Mouse (Mus musculus) hindbrain, embryonic 16.5 days (tissue): ENCODE measurements at regions not wholly inside any gene's neighbourhood (a gene's known extent, or its start where the extent isn't known, plus 50 kb on each side); places are given as distances from the start of the nearest gene placed in this dataset.
"Not testable (repeated sequence)": the region's sequence is repeated elsewhere in the genome, so short reads cannot be mapped to it uniquely, and the experiment has no call there.

Experiments
- ATAC-seq: fragments of 200-750 bp; cut with Nextera tagmentation; 2 replicates; pipeline ENCODE4 v1.8.0; 2017; ENCODE audit warnings: moderate TSS enrichment, moderate library complexity
- H3K27ac ChIP-seq: fragments of 300-500 bp; sonication (generic); 2 replicates; pipeline ENCODE4 v1.5.1; 2014; ENCODE audit warnings: low read depth, mild to moderate bottlenecking, control low read depth, low read length, moderate library complexity
- H3K27me3 ChIP-seq: fragments of 300-500 bp; sonication (generic); replicated peaks from 2 replicates; pipeline ENCODE4 v1.6.1; 2014; ENCODE audit warnings: low read length; ENCODE audit not compliant: control insufficient read depth, insufficient read depth
- H3K36me3 ChIP-seq: fragments of 300-500 bp; sonication (generic); 2 replicates; pipeline ENCODE4 v1.6.1; 2014; ENCODE audit warnings: mild to moderate bottlenecking, low read length, moderate library complexity, mixed read lengths; ENCODE audit not compliant: control insufficient read depth, insufficient read depth
- H3K4me1 ChIP-seq: fragments of 300-500 bp; sonication (generic); 2 replicates; pipeline ENCODE4 v1.6.1; 2014; ENCODE audit warnings: low read depth, low read length; ENCODE audit not compliant: control insufficient read depth, insufficient read depth
- H3K4me2 ChIP-seq: fragments of 300-500 bp; sonication (generic); 2 replicates; pipeline ENCODE4 v1.6.1; 2014; ENCODE audit warnings: mild to moderate bottlenecking, low read length, control low read depth, moderate library complexity
- H3K4me3 ChIP-seq: fragments of 300-500 bp; sonication (generic); 2 replicates; pipeline ENCODE4 v1.5.1; 2014; ENCODE audit warnings: mild to moderate bottlenecking, low read length, control low read depth, moderate library complexity
- H3K9ac ChIP-seq: fragments of 300-500 bp; sonication (generic); 2 replicates; pipeline ENCODE4 v1.6.1; 2014; ENCODE audit warnings: low read depth, mild to moderate bottlenecking, control low read depth, low read length, moderate library complexity
- H3K9me3 ChIP-seq: fragments of 300-500 bp; sonication (generic); 2 replicates; pipeline ENCODE4 v1.6.1; 2014; ENCODE audit warnings: mild to moderate bottlenecking, low read length, moderate library complexity; ENCODE audit not compliant: control insufficient read depth
- WGBS: fragments of 180-500 bp; shearing (Covaris S2); extraction: QIAGEN DNeasy Blood & Tissue Kit; methylation state at CpG from one replicate; pipeline ENCODE4 v1.1.7; 2014; 5-methylcytosine and 5-hydroxymethylcytosine counted together

DNA sequence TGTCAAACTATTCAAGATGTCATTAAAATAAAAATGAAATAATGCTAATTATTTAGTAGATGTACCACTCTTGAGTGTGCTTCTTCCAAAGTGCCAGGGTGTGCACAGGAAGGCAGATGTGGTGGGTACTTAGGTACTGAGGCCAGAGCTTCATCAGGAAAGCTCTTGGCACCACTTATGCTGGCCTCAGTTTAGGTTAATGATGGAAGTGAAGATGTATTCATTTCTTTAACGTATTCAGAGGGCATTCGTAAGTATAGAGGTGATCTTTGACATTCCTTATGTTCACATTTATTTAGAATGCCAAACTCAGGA lies 239.6 kb upstream of the 1700008P02Rik start:
- Histone ChIP-seq H3K27ac (no peak overlapping the region), H3K9ac (no peak overlapping the region), H3K27me3 (no peaks in the 10 kb centered on the region), H3K4me3 (no peak overlapping the region), H3K4me1 (no peaks in the 10 kb centered on the region), H3K4me2 (no peak overlapping the region), H3K36me3 (no peaks in the 10 kb centered on the region), H3K9me3 (no peaks in the 10 kb centered on the region)
- 75% methylated on average over 2 of the region's 2 CpGs for WGBS
- ATAC-seq, result no peak

DNA sequence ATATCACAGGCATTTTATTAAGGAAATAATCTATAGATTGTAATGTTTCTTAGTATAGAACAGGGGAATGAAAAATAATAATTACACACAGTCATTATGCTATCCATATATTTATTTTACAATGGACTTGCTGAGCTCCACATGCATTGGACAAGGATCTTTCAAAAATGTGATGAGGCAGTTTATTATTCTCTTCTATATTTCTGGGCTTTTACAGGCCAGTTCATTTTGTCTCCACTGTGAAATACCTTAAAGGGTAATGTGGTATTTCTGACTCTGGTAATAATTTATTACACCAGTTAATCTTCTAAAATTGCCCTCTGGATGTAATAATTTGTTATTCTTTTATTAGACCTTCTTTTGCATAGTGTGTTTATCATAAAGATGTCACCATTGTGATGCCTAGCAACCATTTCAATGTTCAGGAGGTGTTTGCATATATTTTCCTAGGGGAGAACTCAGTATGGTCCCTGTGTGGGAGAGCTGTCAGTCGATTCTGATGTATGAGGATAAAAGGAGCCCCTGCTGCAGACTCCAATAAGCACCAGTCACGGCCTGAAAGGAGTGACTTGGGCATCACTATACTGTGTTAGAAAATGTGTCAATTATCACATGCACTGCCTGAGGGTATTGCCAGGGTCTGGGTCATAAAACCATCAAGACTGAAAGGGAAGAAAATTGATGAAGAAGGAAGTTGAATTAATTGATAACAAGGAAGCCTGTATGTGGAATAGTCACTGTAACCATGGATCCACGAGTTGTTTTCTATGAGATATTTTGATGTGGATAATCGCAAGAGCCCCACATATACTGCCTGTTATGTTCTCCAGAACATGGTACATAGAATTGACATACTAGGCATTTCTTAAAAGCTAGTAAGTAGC lies 239.0 kb upstream of the 1700008P02Rik start:
- Histone ChIP-seq H3K27me3 (no peaks in the 10 kb centered on the region), H3K9ac (no peak overlapping the region), H3K4me3 (no peak overlapping the region), H3K4me1 (no peaks in the 10 kb centered on the region), H3K36me3 (no peaks in the 10 kb centered on the region), H3K9me3 (no peaks in the 10 kb centered on the region), H3K27ac (no peak overlapping the region), H3K4me2 (no peak overlapping the region)
- ATAC-seq, result peak; percentile 79; the same call in 1 of the 2 replicates
- 25% methylated on average over 4 of the region's 4 CpGs for WGBS

DNA sequence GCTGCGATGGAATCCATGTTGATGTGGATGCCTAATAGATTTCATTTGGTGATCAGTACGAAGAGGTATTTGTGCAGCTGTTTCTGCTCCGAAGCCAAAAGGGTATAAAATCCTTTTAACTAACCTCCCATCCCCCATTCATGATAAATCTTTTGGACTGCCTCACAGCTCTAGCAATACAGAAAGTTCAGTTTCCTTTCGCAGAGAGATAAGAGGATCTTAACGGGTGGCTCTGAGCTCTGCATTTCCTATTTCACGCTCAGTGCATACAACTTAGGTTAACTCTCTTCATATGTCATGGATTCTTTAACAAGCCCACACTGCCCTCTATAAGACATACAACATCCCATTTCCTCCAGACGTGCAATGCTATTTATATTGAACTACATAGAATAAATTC lies 199.1 kb upstream of the 1700008P02Rik start:
- 75% methylated on average over 7 of the region's 7 CpGs for WGBS
- ATAC-seq, result no peak
- H3K36me3 ChIP-seq, result no peaks in the 10 kb centered on the region
- H3K9ac ChIP-seq, result no peak overlapping the region
- H3K4me2 ChIP-seq, result no peak overlapping the region
- no peaks in the 10 kb centered on the region for H3K9me3 ChIP-seq
- H3K27ac ChIP-seq, result no peak overlapping the region
- H3K4me3 ChIP-seq, result no peak overlapping the region
- no peaks in the 10 kb centered on the region for H3K4me1 ChIP-seq
- H3K27me3 ChIP-seq, result no peaks in the 10 kb centered on the region

DNA sequence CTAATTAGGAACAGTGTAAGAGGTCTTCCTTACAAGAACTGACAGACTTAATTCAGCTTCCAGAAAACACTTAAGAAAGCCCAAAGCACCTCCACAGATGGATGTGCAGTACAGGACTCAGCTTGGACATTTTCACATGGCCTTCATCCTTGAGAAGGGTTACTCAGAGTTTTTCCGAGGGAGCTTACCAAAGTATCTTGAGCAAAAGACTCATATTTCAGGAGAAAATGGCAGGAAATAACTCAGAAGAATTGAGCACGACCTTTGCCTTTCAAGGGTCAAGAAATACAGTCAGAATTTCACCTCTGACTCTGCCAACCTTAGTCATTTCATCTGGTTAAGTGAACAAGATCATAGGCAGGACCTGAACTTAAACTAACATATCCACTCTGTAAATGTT lies 192.1 kb upstream of the 1700008P02Rik start:
- no peak overlapping the region for H3K4me3 ChIP-seq

GRCm38 (mm10) chr3:6809381-6809950 lies 189.2 kb upstream of the 1700008P02Rik start:
- H3K27ac ChIP-seq, result no peak overlapping the region
- no peaks in the 10 kb centered on the region for H3K9me3 ChIP-seq
- H3K36me3 ChIP-seq, result no peaks in the 10 kb centered on the region
- WGBS, result 32% methylated on average over 2 of the region's 2 CpGs
- no peaks in the 10 kb centered on the region for H3K4me1 ChIP-seq
- H3K27me3 ChIP-seq, result no peaks in the 10 kb centered on the region
- peak; percentile 55 for ATAC-seq
- H3K4me2 ChIP-seq, result no peak overlapping the region
- H3K9ac ChIP-seq, result no peak overlapping the region
- H3K4me3 ChIP-seq, result no peak overlapping the region

More for the DNA sequence above, 192.1 kb upstream of the 1700008P02Rik start:
- no peak overlapping the region for H3K27ac ChIP-seq
- H3K4me2 ChIP-seq, result no peak overlapping the region
- 49% methylated on average over 2 of the region's 2 CpGs for WGBS
- H3K4me1 ChIP-seq, result no peaks in the 10 kb centered on the region
- no peaks in the 10 kb centered on the region for H3K9me3 ChIP-seq
- H3K36me3 ChIP-seq, result no peaks in the 10 kb centered on the region
- H3K9ac ChIP-seq, result no peak overlapping the region
- no peaks in the 10 kb centered on the region for H3K27me3 ChIP-seq
- ATAC-seq, result no peak

- H3K4me1 ChIP-seq, H3K9me3 ChIP-seq, H3K4me2 ChIP-seq, H3K4me3 ChIP-seq, ATAC-seq, H3K27ac ChIP-seq, H3K36me3 ChIP-seq, H3K27me3 ChIP-seq, H3K9ac ChIP-seq: not testable (repeated sequence)
- WGBS, result 95% methylated on average over 33 of the region's 37 CpGs
Measured at GRCm38 (mm10) chr3:6800092-6800716, 180.0 kb upstream of the 1700008P02Rik start.

DNA sequence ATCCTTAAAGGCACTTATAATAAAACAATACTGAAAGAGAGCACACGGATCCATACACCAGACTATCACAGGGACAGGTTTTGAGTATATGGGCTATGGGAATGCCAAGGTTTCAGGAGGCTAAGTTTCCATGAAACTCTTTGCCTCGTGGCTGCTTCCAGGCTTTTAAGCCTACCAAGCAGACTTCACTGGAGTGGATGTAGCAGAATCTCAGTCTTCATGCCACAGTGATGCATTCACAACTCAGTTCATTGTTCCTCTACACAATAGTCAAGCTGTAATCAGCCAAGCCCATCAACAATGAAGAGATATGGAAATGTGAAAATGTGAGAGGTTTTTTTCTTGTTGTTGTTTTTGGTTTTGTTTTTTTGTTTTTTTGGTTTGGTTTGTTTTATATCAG lies 148.3 kb upstream of the 1700008P02Rik start:
- no peaks in the 10 kb centered on the region for H3K27me3 ChIP-seq
- ATAC-seq, result no peak
- no peaks in the 10 kb centered on the region for H3K9me3 ChIP-seq

DNA sequence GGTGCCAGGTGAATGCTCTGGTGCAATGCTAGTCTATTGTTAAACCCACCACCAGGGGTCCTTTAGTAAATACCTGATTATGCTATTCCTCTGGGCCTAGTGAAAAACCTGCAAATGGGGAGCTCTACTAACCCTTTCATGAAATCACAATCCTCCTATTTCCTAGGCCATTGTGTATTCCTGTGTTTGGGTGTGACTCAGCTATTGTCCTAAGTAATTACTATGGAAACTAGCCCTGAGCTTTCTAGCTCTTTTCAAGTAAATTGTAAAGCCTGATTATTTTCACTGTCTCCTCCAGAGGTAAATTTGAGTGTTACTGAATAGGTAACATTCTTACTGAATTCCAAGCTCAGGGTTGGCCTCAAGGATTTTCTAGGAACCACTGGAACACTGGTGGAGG lies 147.8 kb upstream of the 1700008P02Rik start:
- H3K36me3 ChIP-seq, H3K9me3 ChIP-seq, H3K9ac ChIP-seq, H3K4me2 ChIP-seq, H3K27me3 ChIP-seq, ATAC-seq, H3K4me1 ChIP-seq, H3K27ac ChIP-seq, H3K4me3 ChIP-seq: not testable (repeated sequence)

More for the DNA sequence above, 148.3 kb upstream of the 1700008P02Rik start:
- Histone ChIP-seq H3K27ac (no peak overlapping the region), H3K4me2 (no peak overlapping the region), H3K4me3 (no peak overlapping the region), H3K36me3 (no peaks in the 10 kb centered on the region), H3K4me1 (no peaks in the 10 kb centered on the region), H3K9ac (no peak overlapping the region)
- WGBS, result 78% methylated on average over 2 of the region's 2 CpGs

- ATAC-seq, result no peak
- no peaks in the 10 kb centered on the region for H3K27me3 ChIP-seq
Measured at GRCm38 (mm10) chr3:6759172-6759571, 138.9 kb upstream of the 1700008P02Rik start.

More at GRCm38 (mm10) chr3:6759172-6759571, 138.9 kb upstream of the 1700008P02Rik start:
- H3K9me3 ChIP-seq, result no peaks in the 10 kb centered on the region
- no peak overlapping the region for H3K9ac ChIP-seq
- 80% methylated on average over 1 of the region's 1 CpGs for WGBS
- H3K4me1 ChIP-seq, result no peaks in the 10 kb centered on the region
- no peak overlapping the region for H3K27ac ChIP-seq
- H3K4me3 ChIP-seq, result no peak overlapping the region
- H3K36me3 ChIP-seq, result no peaks in the 10 kb centered on the region
- no peak overlapping the region for H3K4me2 ChIP-seq
